Mouse (Mus musculus) MEL (cell line): ENCODE results near the gene Mad2l2.

Experiments
- JUND ChIP-seq: IDR thresholded peaks from 2 replicates; pipeline ENCODE4 v1.6.1; 2011; ENCODE audit warnings: low read depth, mild to moderate bottlenecking, improper control_type of control experiment, low read length
- MAX ChIP-seq: IDR thresholded peaks from 2 replicates; pipeline ENCODE4 v1.6.1; 2011; ENCODE audit warnings: low read length, improper control_type of control experiment
- MAZ ChIP-seq: IDR thresholded peaks from 2 replicates; pipeline ENCODE4 v1.6.1; 2012; ENCODE audit warnings: low read depth, mild to moderate bottlenecking, inconsistent platforms, low read length, improper control_type of control experiment
- POLR2A ChIP-seq, 2 experiments: IDR thresholded peaks; 2 replicates each; pipeline ENCODE4 v1.6.1; 2011 to 2012; ENCODE audit warnings: low read length in 2 of 2, mild to moderate bottlenecking in 2 of 2, control low read depth in 1 of 2, improper control_type of control experiment in 1 of 2, low read depth in 1 of 2, moderate library complexity in 1 of 2; ENCODE audit not compliant: control insufficient read depth in 1 of 2, insufficient read depth in 1 of 2, poor library complexity in 1 of 2
- USF1 ChIP-seq: IDR thresholded peaks from 2 replicates; pipeline ENCODE4 v1.6.1; 2014; ENCODE audit warnings: low read depth, mild to moderate bottlenecking, inconsistent platforms, low read length, improper control_type of control experiment, moderate library complexity

DNA sequence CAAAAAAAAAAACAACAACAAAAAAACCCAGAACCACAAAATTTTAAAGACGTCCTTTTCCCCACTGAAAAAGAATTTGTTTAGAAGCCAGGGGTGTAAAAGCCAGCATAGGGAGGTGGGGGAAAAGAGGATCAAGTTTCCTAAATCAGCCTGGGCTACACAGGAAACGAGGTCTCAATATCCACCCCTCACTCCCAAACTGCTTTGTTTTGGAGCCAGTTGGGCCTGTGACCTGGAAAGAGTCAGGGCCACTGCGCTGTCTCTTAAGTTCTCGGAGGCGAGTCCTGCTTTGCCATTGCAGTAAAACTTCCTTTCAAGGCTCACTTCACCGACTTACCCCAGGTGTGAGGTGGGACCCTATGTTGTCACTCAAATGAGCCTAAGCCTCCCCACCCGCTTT lies 20.1 kb downstream of the Mad2l2 start:
- TF ChIP-seq MAZ (no peak), USF1 (no peak), POLR2A (IDR thresholded peaks at IDR 0.05; ENCODE audit: control insufficient read depth in 1 of 2, insufficient read depth in 1 of 2, low read depth in 1 of 2, low read length in 2 of 2, poor library complexity in 1 of 2) (no peak), JUND (no peak), MAX (no peak)
